Mouse (Mus musculus) adrenal gland (tissue): ENCODE results near the gene Rpl37a.

Source experiments
- intact Hi-C: fragments of 180-260 bp; cut with DNase I; formaldehyde crosslinking; loops from one replicate; pipeline ENCODE4 v1.15.1; 2025
- long read RNA-seq, 2 experiments: library from polyadenylated mRNA; unstranded; transcript quantifications; one replicate each; pipeline ENCODE4 v2.0.0; 2020; ENCODE audit warnings: borderline replicate concordance in 1 of 2; ENCODE audit not compliant: insufficient replicate concordance in 1 of 2

Gene Rpl37a
- long read RNA-seq, experiment 1, transcript Rpl37a-201 (4 exons, 558 nt) = major isoform, 795 of 821 reads
- long read RNA-seq, experiment 1, transcript Rpl37a-204 (3 exons, 665 nt) = minor isoform, 14 of 821 reads
- long read RNA-seq, experiment 1, partial matches to known transcripts = 1 of 821 reads
- long read RNA-seq, experiment 1, other reads (novel, unspliced or antisense) = 11 of 821 reads
- long read RNA-seq, experiment 2, transcript Rpl37a-201 (4 exons, 558 nt) = major isoform, 578 of 595 reads
- long read RNA-seq, experiment 2, transcript Rpl37a-204 (3 exons, 665 nt) = minor isoform, 10 of 595 reads
- long read RNA-seq, experiment 2, partial matches to known transcripts = 1 of 595 reads
- long read RNA-seq, experiment 2, other reads (novel, unspliced or antisense) = 5 of 595 reads

- intact Hi-C loops = loop anchor here (10.0 kb wide), 1 partner anchor 396 kb away; no protein-coding TSS in a partner anchor
Observed at GRCm38 (mm10) chr1:72710753-72711653, at the start of gene Rpl37a. Rpl37a (plus strand) TSS chr1:72711290.

DNA sequence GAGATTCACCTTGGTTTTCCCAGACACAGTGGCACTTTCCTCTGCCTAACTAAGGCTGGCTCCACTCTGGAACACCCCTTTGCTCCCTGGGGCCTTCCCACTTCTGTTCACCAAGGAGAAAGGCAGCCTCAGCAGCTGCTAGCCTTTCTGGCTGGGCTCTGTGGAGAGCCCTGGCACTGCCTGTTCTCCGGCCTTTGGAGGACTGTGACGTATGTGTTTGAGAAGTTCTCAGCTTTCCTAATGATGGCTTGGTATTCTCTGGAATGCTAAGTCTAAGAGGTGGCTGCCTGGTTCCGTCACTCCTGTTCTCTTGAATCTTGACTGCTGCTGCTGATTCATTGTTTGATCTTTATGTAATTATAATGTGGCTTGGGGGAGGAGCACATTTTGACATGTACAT is 38.0 kb upstream of the Rpl37a start:
- intact Hi-C loops = no loop called here

- intact Hi-C loops = no loop called here
Observed at GRCm38 (mm10) chr1:72696256-72696655, 14.8 kb upstream of the Rpl37a start.

- intact Hi-C loops = no loop called here
Observed at GRCm38 (mm10) chr1:72698651-72699050, 12.4 kb upstream of the Rpl37a start.

GRCm38 (mm10) chr1:72700479-72700878 is 10.6 kb upstream of the Rpl37a start, which contains the start of gene Ankar:
Ankar (minus strand) TSS chr1:72700579.
- intact Hi-C loops = no loop called here

DNA sequence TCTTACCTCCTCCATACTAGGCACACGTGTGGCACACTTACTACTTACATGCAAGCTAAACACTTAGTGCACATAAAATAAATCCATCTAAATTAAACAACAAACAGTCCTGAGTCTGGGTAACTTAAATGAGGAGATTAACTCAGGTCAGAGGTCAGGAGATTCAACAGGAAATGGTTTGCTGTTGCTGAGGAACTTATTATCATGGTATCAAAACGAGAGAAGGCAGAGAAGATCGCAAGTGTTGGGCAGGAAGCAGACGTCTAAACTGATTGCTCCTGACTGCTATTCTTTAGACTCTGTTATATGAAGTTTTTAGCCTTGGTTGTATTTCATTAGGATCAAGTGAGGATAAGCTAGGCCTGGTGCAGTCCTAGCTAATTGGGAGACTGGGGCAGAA is 3.6 kb upstream of the Rpl37a start:
- intact Hi-C loops = no loop called here

- intact Hi-C loops = loop anchor here (10.0 kb wide), 1 partner anchor 397 kb away; no protein-coding TSS in a partner anchor
Observed at GRCm38 (mm10) chr1:72711684-72712083, 594 bp downstream of the Rpl37a start.

DNA sequence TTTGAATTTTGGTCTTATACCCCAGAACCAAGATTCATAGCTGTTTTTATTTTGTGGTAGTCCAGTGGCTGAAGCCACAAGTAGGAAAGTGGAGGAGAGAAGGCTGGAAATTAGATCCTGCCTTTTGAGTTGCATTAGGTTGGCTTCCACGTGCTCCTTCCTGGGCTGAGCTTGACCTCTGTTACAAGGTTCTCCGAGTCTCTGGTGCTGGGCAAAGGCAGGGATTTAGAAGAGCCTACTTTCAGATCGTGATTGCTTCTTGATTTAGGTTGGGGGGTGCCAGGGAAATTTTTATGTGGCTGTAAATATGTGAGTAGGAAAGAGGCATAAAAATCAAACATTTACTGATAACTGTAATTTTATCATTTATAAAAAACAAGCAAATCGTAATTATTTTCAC is 3.5 kb downstream of the Rpl37a start:
- intact Hi-C loops = loop anchor here (10.0 kb wide), 1 partner anchor 400 kb away; no protein-coding TSS in a partner anchor

GRCm38 (mm10) chr1:72715065-72715464 is 4.0 kb downstream of the Rpl37a start:
- intact Hi-C loops = loop anchor here (5.0 to 10.0 kb wide), 2 partner anchors 400 to 1112 kb away; no protein-coding TSS in a partner anchor

DNA sequence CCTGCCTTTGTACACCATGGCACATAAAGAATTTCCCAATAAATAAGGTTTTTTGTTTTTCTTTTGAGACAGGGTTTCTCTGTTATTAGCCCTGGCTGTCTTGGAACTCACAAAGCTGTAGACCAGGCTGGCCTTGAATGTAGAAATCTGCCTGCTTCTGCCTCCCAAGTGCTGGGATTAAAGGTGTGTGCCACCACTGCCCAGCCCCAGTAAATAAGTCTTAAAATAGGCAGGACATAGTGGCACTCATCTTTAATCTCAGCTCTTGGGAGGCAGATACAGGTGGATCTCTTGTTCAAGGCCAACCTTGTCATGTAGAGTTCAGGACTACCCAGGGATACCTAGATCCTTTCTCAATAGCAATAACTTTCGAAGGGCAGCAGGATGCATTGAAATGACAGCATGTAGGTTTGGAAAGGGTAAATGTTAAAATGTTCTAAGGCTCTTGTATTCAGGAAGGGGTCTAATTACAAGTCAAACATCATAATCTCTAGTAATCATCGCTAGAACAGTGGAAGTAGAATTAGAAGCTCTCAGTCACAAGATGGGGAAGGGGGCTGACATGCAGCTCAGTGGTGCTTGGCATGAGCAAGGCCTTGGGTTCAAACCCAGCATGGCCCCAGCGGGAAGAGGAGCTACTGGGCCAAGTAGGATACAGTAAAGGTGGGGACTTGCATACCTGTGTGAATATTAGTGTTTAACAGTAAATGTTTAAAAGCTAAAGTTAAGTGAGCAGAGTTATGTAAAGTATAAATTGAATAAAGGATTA is 4.7 kb downstream of the Rpl37a start:
- intact Hi-C loops = loop anchor here (5.0 to 10.0 kb wide), 2 partner anchors 401 to 1112 kb away; no protein-coding TSS in a partner anchor

- intact Hi-C loops = loop anchor here (5.0 to 10.0 kb wide), 2 partner anchors 402 to 1111 kb away; no protein-coding TSS in a partner anchor
Observed at GRCm38 (mm10) chr1:72716421-72716820, 5.3 kb downstream of the Rpl37a start.

DNA sequence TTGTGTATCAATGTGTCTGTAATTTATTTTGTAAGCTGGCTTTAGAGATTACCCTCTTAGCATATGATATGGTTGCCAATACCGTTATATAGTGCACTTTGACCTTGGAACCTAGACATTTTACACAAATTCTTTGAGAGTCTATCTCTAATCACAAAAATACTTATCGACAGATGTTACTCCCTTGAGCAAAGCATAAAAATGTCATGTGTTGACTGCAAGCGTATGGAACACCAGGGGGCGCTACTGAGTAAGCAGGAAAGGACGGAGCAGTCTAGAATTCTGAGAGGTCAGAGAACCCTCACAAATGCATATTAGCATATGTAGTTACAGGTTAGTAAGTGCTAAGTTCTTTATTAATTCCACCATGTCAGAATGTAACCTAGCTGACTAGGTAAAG is 5.8 kb downstream of the Rpl37a start:
- intact Hi-C loops = loop anchor here (5.0 to 10.0 kb wide), 2 partner anchors 402 to 1110 kb away; no protein-coding TSS in a partner anchor

- intact Hi-C loops = loop anchor here (5.0 to 10.0 kb wide), 2 partner anchors 403 to 1110 kb away; no protein-coding TSS in a partner anchor
Observed at GRCm38 (mm10) chr1:72717540-72717939, 6.5 kb downstream of the Rpl37a start.

GRCm38 (mm10) chr1:72718846-72719245 is 7.8 kb downstream of the Rpl37a start:
- intact Hi-C loops = loop anchor here (5.0 to 10.0 kb wide), 2 partner anchors 404 to 1108 kb away; no protein-coding TSS in a partner anchor

DNA sequence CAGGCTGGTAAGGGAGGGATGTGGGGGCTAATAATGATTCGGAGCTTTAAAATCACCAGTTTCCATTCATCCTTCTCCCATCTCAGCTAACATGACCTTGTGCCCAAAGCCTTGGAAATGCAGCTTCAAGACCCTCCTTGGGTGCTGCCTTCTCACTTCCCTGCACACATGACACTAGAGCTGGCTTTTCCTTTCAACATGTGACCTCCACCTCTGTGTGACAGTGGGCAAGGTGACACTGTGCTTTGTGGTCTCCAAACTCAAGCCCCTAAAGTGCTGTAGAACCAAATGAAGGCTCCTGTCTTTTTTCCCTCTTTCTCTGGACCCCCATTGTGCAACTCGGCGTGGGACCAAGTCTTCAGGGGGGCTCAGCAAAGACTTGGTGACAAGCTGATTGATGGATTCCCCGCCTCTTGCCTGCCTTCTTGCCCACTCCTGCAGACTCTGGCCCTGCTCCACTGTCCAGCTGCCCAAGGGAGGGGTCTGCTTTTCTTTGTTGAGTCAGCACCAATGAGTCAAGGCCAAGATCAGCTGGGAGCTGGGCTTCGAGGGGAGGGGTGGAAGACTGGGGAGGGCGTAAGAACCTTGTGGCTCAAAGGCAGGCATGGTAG is 9.1 kb downstream of the Rpl37a start:
- intact Hi-C loops = loop anchor here (1.0 kb wide), 1 partner anchor 135 kb away; no protein-coding TSS in a partner anchor

- intact Hi-C loops = no loop called here
Observed at GRCm38 (mm10) chr1:72722646-72723045, 11.6 kb downstream of the Rpl37a start.

GRCm38 (mm10) chr1:72724354-72724753 is 13.3 kb downstream of the Rpl37a start:
- intact Hi-C loops = no loop called here

GRCm38 (mm10) chr1:72725941-72726340 is 14.9 kb downstream of the Rpl37a start:
- intact Hi-C loops = no loop called here

- intact Hi-C loops = no loop called here
Observed at GRCm38 (mm10) chr1:72728781-72729180, 17.7 kb downstream of the Rpl37a start.

GRCm38 (mm10) chr1:72730126-72730525 is 19.0 kb downstream of the Rpl37a start:
- intact Hi-C loops = no loop called here
